Mouse (Mus musculus) liver, postnatal 0 days (tissue): ENCODE data around the gene Triobp.

Experiments used
- CTCF ChIP-seq: sonication (generic); IDR thresholded peaks from 2 replicates; pipeline ENCODE4 v1.5.1; 2016; ENCODE audit warnings: antibody characterized with exemption, low read depth
- EP300 ChIP-seq: IDR thresholded peaks from 2 replicates; pipeline ENCODE4 v1.6.1; 2016; ENCODE audit warnings: antibody characterized with exemption, low read depth, mild to moderate bottlenecking

- no peak for TF ChIP-seq CTCF
- no peak for TF ChIP-seq EP300
Measured at GRCm38 (mm10) chr15:79006638-79007037, 59.1 kb downstream of the Triobp start.
